Mouse (Mus musculus) liver, embryonic 12.5 days (tissue): Measurements from ENCODE around the gene 1700020N01Rik. TPM values are rescaled to one million over a fixed set of nuclear protein-coding genes. Genes with fewer than 3 reads are reported as not detected.

Experiments used
- ATAC-seq: fragments of 200-750 bp; cut with Nextera tagmentation; 2 replicates; pipeline ENCODE4 v1.8.0; 2017; ENCODE audit warnings: moderate number of reproducible peaks, mild to moderate bottlenecking, moderate library complexity
- H3K27ac ChIP-seq: fragments of 300-500 bp; sonication (generic); 2 replicates; pipeline ENCODE4 v1.5.1; 2016; ENCODE audit warnings: mild to moderate bottlenecking
- H3K27me3 ChIP-seq: fragments of 300-500 bp; sonication (generic); replicated peaks from 2 replicates; pipeline ENCODE4 v1.6.1; 2016; ENCODE audit warnings: mild to moderate bottlenecking, moderate library complexity
- H3K36me3 ChIP-seq: fragments of 300-500 bp; sonication (generic); 2 replicates; pipeline ENCODE4 v1.6.1; 2016; ENCODE audit warnings: mild to moderate bottlenecking, moderate library complexity
- H3K4me1 ChIP-seq: fragments of 300-500 bp; sonication (generic); 2 replicates; pipeline ENCODE4 v1.6.1; 2016
- H3K4me2 ChIP-seq: fragments of 300-500 bp; sonication (generic); 2 replicates; pipeline ENCODE4 v1.6.1; 2016; ENCODE audit warnings: mild to moderate bottlenecking, moderate library complexity
- H3K4me3 ChIP-seq: fragments of 300-500 bp; sonication (generic); 2 replicates; pipeline ENCODE4 v1.5.1; 2016; ENCODE audit warnings: mild to moderate bottlenecking, moderate library complexity
- H3K9ac ChIP-seq: fragments of 300-500 bp; sonication (generic); 2 replicates; pipeline ENCODE4 v1.6.1; 2016; ENCODE audit warnings: mild to moderate bottlenecking, moderate library complexity
- H3K9me3 ChIP-seq: fragments of 300-500 bp; sonication (generic); replicated peaks from 2 replicates; pipeline ENCODE4 v1.6.1; 2016; ENCODE audit warnings: mild to moderate bottlenecking, moderate library complexity
- WGBS: fragments of 180-500 bp; shearing (Covaris S2); methylation state at CpG from one replicate; pipeline ENCODE4 v1.1.7; 2016; ENCODE audit not compliant: insufficient replicate concordance; 5-methylcytosine and 5-hydroxymethylcytosine counted together
- polyA plus RNA-seq: library from polyadenylated mRNA; unstranded; fragments of >200 nt; fragmentation: Nextera tagmentation; extraction: Ambion mirVana; gene quantifications from 2 replicates; pipeline ENCODE4 v1.2.1, GENCODE M21; 2016

The 1700020N01Rik gene
- polyA plus RNA-seq, 1 experiment from 2014 or later, result not detected

DNA sequence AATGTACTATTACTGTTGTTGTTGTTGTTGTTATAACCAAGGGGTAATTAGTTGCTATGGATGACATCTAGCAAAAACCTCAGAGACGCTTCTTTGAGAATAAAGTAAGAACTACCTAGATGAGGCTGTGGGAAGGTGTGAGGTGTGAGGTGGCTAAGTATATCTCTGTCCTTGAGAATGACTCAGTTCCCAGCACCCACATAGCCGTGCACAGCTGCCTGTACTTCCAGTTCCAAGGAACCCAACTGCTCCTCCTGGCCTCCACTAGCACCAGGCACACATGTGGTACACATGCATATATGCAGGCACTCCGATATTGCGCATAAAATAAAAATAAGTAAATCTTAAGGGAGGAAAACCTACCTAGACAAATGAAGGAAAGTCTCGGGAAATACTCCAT, 28.8 kb upstream of the 1700020N01Rik start:
- H3K4me2 ChIP-seq, result no peak overlapping the region
- no peaks in the 10 kb centered on the region for H3K9me3 ChIP-seq
- H3K36me3 ChIP-seq, result no peaks in the 10 kb centered on the region
- no peaks in the 10 kb centered on the region for H3K27me3 ChIP-seq
- H3K9ac ChIP-seq, result no peak overlapping the region
- WGBS, result 72% methylated on average over 5 of the region's 5 CpGs
- no peaks in the 10 kb centered on the region for H3K4me1 ChIP-seq
- no peak overlapping the region for H3K4me3 ChIP-seq
- H3K27ac ChIP-seq, result no peak overlapping the region
- ATAC-seq, result no peak

DNA sequence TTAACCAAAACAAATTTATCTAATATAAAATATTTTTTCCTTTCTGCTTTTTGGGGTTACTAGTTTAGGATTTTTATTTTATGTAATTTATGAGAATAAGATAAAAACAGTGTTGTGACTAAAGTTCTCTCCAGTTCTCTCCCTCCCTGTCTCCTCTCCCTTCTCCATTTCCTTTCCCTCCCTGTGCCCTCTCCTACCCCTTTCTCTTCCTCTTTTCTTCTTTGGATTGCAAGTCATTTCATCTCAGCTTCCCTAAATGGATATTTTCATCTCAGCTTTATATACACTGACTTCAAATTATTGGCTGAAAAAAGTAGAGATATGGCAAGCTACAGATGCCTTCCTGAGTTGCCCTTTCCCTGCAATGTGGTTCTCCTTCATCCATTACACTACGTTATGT, 26.9 kb upstream of the 1700020N01Rik start:
- 70% methylated on average over 1 of the region's 1 CpGs for WGBS
- Histone ChIP-seq H3K4me3 (no peak overlapping the region), H3K27ac (no peak overlapping the region), H3K9ac (no peak overlapping the region), H3K4me1 (no peaks in the 10 kb centered on the region), H3K36me3 (no peaks in the 10 kb centered on the region), H3K27me3 (no peaks in the 10 kb centered on the region), H3K9me3 (no peaks in the 10 kb centered on the region), H3K4me2 (no peak overlapping the region)
- ATAC-seq, result no peak

- Histone ChIP-seq H3K27ac (no peak overlapping the region), H3K4me2 (no peak overlapping the region), H3K4me1 (no peaks in the 10 kb centered on the region), H3K9me3 (no peaks in the 10 kb centered on the region), H3K9ac (no peak overlapping the region), H3K27me3 (no peaks in the 10 kb centered on the region), H3K4me3 (no peak overlapping the region), H3K36me3 (no peaks in the 10 kb centered on the region)
- 70% methylated on average over 4 of the region's 4 CpGs for WGBS
- no peak for ATAC-seq
These were observed 21.3 kb upstream of the 1700020N01Rik start for GRCm38 (mm10) chr10:21571615-21572014.

- ATAC-seq, result no peak
- Histone ChIP-seq H3K9me3 (no peaks in the 10 kb centered on the region), H3K9ac (no peak overlapping the region), H3K27ac (no peak overlapping the region), H3K36me3 (no peaks in the 10 kb centered on the region), H3K4me3 (no peak overlapping the region), H3K4me2 (no peak overlapping the region), H3K4me1 (no peaks in the 10 kb centered on the region), H3K27me3 (no peaks in the 10 kb centered on the region)
- WGBS, result 64% methylated on average over 4 of the region's 4 CpGs
These were observed 19.2 kb upstream of the 1700020N01Rik start for GRCm38 (mm10) chr10:21573713-21574112.

DNA sequence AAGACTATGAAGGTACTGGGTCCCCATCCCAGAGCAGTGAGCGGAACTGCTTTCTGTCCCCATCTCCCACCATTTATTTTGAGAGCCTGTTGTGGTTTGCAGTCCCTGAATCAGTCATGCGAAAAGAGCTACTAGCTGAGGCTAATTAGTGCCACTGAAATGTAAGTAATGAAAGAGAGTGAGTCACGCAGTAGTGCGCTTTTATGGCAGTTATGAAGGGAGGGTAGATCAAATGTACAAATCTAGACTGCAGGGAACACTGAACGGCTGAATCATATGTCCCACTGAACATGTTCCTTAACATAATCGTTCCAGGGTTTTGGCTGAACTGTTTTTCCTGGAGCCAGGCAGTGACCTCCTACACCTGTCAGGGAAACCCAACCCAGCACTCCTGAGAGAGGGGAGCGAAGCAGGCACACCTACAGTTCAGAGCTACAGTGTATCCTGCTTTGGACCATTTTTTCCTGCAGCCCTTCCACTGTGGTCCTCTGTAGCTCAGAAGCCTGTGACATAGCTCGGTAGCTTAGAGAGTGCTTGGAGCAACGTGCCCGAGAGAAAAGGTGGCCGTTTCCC, 17.1 kb upstream of the 1700020N01Rik start:
- H3K4me1 ChIP-seq, result no peaks in the 10 kb centered on the region
- no peaks in the 10 kb centered on the region for H3K9me3 ChIP-seq
- no peak overlapping the region for H3K4me3 ChIP-seq
- no peaks in the 10 kb centered on the region for H3K36me3 ChIP-seq
- ATAC-seq, result no peak
- 79% methylated on average over 11 of the region's 11 CpGs for WGBS
- no peaks in the 10 kb centered on the region for H3K27me3 ChIP-seq
- H3K4me2 ChIP-seq, result no peak overlapping the region
- H3K27ac ChIP-seq, result no peak overlapping the region
- no peak overlapping the region for H3K9ac ChIP-seq

DNA sequence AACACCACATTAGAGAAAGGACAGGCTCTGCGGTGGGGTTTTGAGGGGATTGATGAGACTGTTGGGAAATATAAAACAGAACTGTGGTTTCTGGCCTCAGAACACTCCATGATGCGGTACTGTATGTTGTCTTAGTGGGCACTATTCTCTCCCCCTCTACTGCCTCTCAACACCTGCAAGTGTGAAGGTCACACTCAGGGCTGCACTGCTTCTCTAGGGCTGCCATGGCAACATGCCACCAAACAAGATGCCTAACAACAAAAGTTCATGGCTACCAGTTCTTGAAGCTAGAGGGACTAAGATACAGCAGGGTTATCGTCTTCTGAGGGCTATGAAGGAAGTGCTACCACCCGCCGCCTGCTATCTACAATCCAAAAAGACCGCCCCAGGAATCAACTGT, 15.1 kb upstream of the 1700020N01Rik start:
- WGBS, result 65% methylated on average over 6 of the region's 6 CpGs
- no peak overlapping the region for H3K4me3 ChIP-seq
- no peaks in the 10 kb centered on the region for H3K4me1 ChIP-seq
- H3K4me2 ChIP-seq, result no peak overlapping the region
- no peak overlapping the region for H3K9ac ChIP-seq
- no peaks in the 10 kb centered on the region for H3K27me3 ChIP-seq
- H3K9me3 ChIP-seq, result no peaks in the 10 kb centered on the region
- no peak overlapping the region for H3K27ac ChIP-seq
- no peak for ATAC-seq
- no peaks in the 10 kb centered on the region for H3K36me3 ChIP-seq

DNA sequence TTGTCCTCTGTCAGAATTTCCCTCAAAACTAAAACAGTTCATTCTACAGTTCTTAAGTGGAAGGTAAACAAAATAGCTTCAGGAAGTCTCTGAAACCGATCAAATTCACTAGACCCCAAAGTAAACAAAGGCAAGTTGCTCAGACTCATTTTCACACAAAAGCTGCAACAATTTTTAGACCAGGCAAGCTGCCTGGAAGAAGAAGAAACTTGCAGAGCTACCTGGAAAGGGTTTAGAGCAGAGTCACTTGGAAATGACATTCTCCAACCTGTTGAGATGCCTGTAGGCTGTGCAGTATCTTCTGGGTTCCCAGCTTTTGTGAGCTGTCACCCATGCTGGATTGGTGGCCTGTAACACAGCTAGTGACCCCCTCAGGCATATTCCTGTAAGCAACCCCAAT, 11.4 kb upstream of the 1700020N01Rik start:
- Histone ChIP-seq H3K4me2 (no peak overlapping the region), H3K27me3 (no peaks in the 10 kb centered on the region), H3K27ac (no peak overlapping the region), H3K4me3 (no peak overlapping the region), H3K9ac (no peak overlapping the region), H3K4me1 (no peaks in the 10 kb centered on the region), H3K9me3 (no peaks in the 10 kb centered on the region), H3K36me3 (no peaks in the 10 kb centered on the region)
- no peak for ATAC-seq
- 67% methylated on average over 1 of the region's 1 CpGs for WGBS

GRCm38 (mm10) chr10:21587041-21587440, 5.9 kb upstream of the 1700020N01Rik start:
- no peak overlapping the region for H3K27ac ChIP-seq
- no peaks in the 10 kb centered on the region for H3K4me1 ChIP-seq
- H3K36me3 ChIP-seq, result no peaks in the 10 kb centered on the region
- H3K9me3 ChIP-seq, result no peaks in the 10 kb centered on the region
- no peak overlapping the region for H3K4me3 ChIP-seq
- WGBS, result 79% methylated on average over 2 of the region's 2 CpGs
- no peak for ATAC-seq
- no peaks in the 10 kb centered on the region for H3K27me3 ChIP-seq
- no peak overlapping the region for H3K9ac ChIP-seq
- H3K4me2 ChIP-seq, result no peak overlapping the region

GRCm38 (mm10) chr10:21588007-21588852, 4.7 kb upstream of the 1700020N01Rik start:
- Histone ChIP-seq H3K4me3 (no peak overlapping the region), H3K27me3 (no peaks in the 10 kb centered on the region), H3K9me3 (no peaks in the 10 kb centered on the region), H3K36me3 (no peaks in the 10 kb centered on the region), H3K27ac (no peak overlapping the region), H3K4me1 (no peaks in the 10 kb centered on the region), H3K9ac (no peak overlapping the region), H3K4me2 (no peak overlapping the region)
- WGBS, result 57% methylated on average over 4 of the region's 4 CpGs
- ATAC-seq, result no peak

DNA sequence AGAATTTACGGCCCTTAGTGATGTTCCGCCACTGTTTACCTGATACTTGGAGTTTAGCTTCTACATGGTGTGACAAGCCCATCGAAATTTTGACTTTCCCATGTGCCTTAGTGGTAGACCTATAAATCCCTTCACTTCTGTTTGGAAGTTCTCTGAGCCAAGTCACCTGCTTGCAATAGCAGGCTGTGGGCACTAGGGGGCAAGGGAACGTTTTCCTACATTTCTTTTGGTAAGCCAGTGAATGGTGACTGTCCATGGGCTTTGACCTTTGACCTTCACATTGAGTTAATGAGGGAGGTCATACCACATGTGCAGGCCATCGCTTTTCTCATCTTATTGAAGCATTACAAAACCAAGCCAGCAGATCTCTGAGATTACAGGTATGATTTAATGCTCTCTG, 8.0 kb downstream of the 1700020N01Rik start:
- Histone ChIP-seq H3K27ac (no peak overlapping the region), H3K4me3 (no peak overlapping the region), H3K4me2 (no peak overlapping the region), H3K4me1 (peaks cover 4% of the 10 kb centered on the region; the same call in 1 of the 2 replicates), H3K9me3 (no peaks in the 10 kb centered on the region), H3K9ac (no peak overlapping the region), H3K36me3 (no peaks in the 10 kb centered on the region), H3K27me3 (no peaks in the 10 kb centered on the region)
- no peak for ATAC-seq
- 32% methylated on average over 5 of the region's 5 CpGs for WGBS

GRCm38 (mm10) chr10:21604476-21604875, 11.5 kb downstream of the 1700020N01Rik start:
- no peaks in the 10 kb centered on the region for H3K9me3 ChIP-seq
- H3K9ac ChIP-seq, result no peak overlapping the region
- no peak overlapping the region for H3K4me3 ChIP-seq
- no peaks in the 10 kb centered on the region for H3K36me3 ChIP-seq
- no peak overlapping the region for H3K27ac ChIP-seq
- no peak for ATAC-seq
- no peaks in the 10 kb centered on the region for H3K27me3 ChIP-seq
- H3K4me1 ChIP-seq, result peaks cover 4% of the 10 kb centered on the region; the same call in 1 of the 2 replicates
- WGBS, result 78% methylated on average over 8 of the region's 8 CpGs
- H3K4me2 ChIP-seq, result no peak overlapping the region

DNA sequence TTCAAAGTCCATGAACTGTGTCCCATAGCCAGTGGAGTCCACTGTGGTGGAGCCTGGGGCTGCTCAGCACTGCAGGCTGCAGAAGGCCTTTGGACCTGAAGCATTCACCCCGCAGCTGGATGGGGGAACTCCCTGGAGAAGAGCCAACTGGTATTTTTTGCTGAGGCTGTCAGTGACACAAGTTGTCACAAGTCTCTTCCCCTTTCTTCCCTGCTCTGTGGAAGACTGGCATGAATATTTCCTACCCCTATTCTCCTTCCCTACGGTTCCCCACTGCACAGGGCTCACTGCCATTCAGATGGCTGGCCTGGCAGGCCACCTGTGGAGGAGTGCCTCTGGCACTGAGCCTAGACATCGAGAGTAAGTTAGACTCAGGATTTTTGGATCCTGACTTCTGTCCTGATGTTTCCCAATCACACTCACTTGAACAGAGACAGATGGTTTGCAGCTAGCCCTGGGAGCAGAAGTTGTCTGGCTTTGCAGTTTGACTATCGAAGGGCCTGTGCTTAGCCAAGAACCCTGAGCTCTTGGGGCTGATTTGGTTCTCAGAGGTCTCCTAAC, 12.1 kb downstream of the 1700020N01Rik start:
- Histone ChIP-seq H3K4me1 (peaks cover 4% of the 10 kb centered on the region; the same call in 1 of the 2 replicates), H3K27ac (peak overlapping the region; percentile 49; the same call in 1 of the 2 replicates), H3K36me3 (no peaks in the 10 kb centered on the region), H3K9me3 (no peaks in the 10 kb centered on the region), H3K4me2 (no peak overlapping the region), H3K9ac (no peak overlapping the region), H3K27me3 (no peaks in the 10 kb centered on the region), H3K4me3 (no peak overlapping the region)
- 62% methylated on average over 4 of the region's 4 CpGs for WGBS
- ATAC-seq, result peak; percentile 68
